Mouse (Mus musculus) liver, embryonic 14.5 days (tissue): ENCODE measurements around the gene Mknk1. TPM values are rescaled to one million over a fixed set of nuclear protein-coding genes. Genes with fewer than 3 reads are reported as not detected.

Experiments
- ATAC-seq: fragments of 200-750 bp; cut with Nextera tagmentation; 2 replicates; pipeline ENCODE4 v1.8.0; 2017; ENCODE audit warnings: moderate number of reproducible peaks, mild to moderate bottlenecking, moderate library complexity; ENCODE audit not compliant: insufficient read depth
- DNase-seq, 3 experiments: peaks; one replicate each; pipeline ENCODE4 v3.0.0-alpha.2; 2012 to 2013; ENCODE audit warnings: low read depth in 3 of 3, low spot score in 3 of 3
- H3K27ac ChIP-seq: fragments of 300-500 bp; sonication (generic); 2 replicates; pipeline ENCODE4 v1.5.1; 2014; ENCODE audit warnings: moderate library complexity, mild to moderate bottlenecking, control low read depth, inconsistent platforms
- H3K27me3 ChIP-seq: fragments of 300-500 bp; sonication (generic); 2 replicates; pipeline ENCODE4 v1.6.1; 2014; ENCODE audit warnings: mild to moderate bottlenecking, low read length, moderate library complexity; ENCODE audit not compliant: control insufficient read depth, insufficient read depth
- H3K36me3 ChIP-seq: fragments of 300-500 bp; sonication (generic); replicated peaks from 2 replicates; pipeline ENCODE4 v1.6.1; 2014; ENCODE audit warnings: low read depth; ENCODE audit not compliant: control insufficient read depth, insufficient read depth
- H3K4me1 ChIP-seq, 2 experiments: fragments of 200-500 bp in 1 of 2; fragments of 300-500 bp in 1 of 2; sonication (generic) in 1 of 2; replicated peaks; 2 replicates each; pipeline ENCODE4 v1.6.1; 2012 to 2014; ENCODE audit warnings: antibody characterized with exemption in 1 of 2, inconsistent platforms in 1 of 2, low read length in 1 of 2; ENCODE audit not compliant: control insufficient read depth in 2 of 2, insufficient read depth in 2 of 2
- H3K4me2 ChIP-seq: fragments of 300-500 bp; sonication (generic); 2 replicates; pipeline ENCODE4 v1.6.1; 2014; ENCODE audit warnings: low read depth, mild to moderate bottlenecking, control low read depth, moderate library complexity
- H3K4me3 ChIP-seq, 2 experiments: fragments of 200-500 bp in 1 of 2; fragments of 300-500 bp in 1 of 2; sonication (generic) in 1 of 2; 2 replicates each; pipeline ENCODE4 v1.5.1; 2012 to 2014; ENCODE audit warnings: low read depth in 2 of 2, low read length in 2 of 2, mild to moderate bottlenecking in 2 of 2, control low read depth in 1 of 2, inconsistent platforms in 1 of 2, moderate library complexity in 1 of 2; ENCODE audit not compliant: insufficient read depth in 1 of 2
- H3K9ac ChIP-seq: fragments of 300-500 bp; sonication (generic); replicated peaks from 2 replicates; pipeline ENCODE4 v1.6.1; 2014; ENCODE audit warnings: mild to moderate bottlenecking, control low read depth, moderate library complexity
- H3K9me3 ChIP-seq: fragments of 300-500 bp; sonication (generic); 2 replicates; pipeline ENCODE4 v1.6.1; 2016; ENCODE audit warnings: low read length, mixed read lengths; ENCODE audit not compliant: control insufficient read depth
- CTCF ChIP-seq: IDR thresholded peaks from 2 replicates; pipeline ENCODE4 v1.5.1; 2016; ENCODE audit warnings: antibody characterized with exemption, low read depth, control low read depth
- EP300 ChIP-seq: IDR thresholded peaks from 2 replicates; pipeline ENCODE4 v1.6.1; 2016; ENCODE audit warnings: antibody characterized with exemption, low read depth
- WGBS: fragments of 180-500 bp; shearing (Covaris S2); extraction: QIAGEN DNeasy Blood & Tissue Kit; methylation state at CpG from one replicate; pipeline ENCODE4 v1.1.7; 2014; ENCODE audit not compliant: insufficient replicate concordance; 5-methylcytosine and 5-hydroxymethylcytosine counted together
- polyA plus RNA-seq, 2 experiments: library from polyadenylated mRNA; depleted of rRNA in 1 of 2; stranded (reverse) in 1 of 2; unstranded in 1 of 2; fragments of >200 nt; fragmentation: Nextera tagmentation in 1 of 2; extraction: Ambion mirVana in 1 of 2; gene quantifications; 2 replicates each; pipeline versions ENCODE4 v1.2.1 to v1.2.3; 2012 to 2014

The Mknk1 gene
- polyA plus RNA-seq (2012; rRNA removed) (29.1 and 34.8 TPM in 2 replicates), polyA plus RNA-seq (2014; fragmentation: Nextera tagmentation; extraction: Ambion mirVana) (21.3 and 24.7 TPM in 2 replicates)

- Histone ChIP-seq H3K4me3 (peak within 1 kb of the TSS; percentile 65 to 89), H3K4me1 (peaks cover 9 to 27% of the 10 kb centered on the region in 2 experiments)
Observed at GRCm38 (mm10) chr4:115838696-115839641, at the start of gene Mknk1. TSS of gene Mknk1 (plus strand) at chr4:115839198.

GRCm38 (mm10) chr4:115790864-115791263 is 48.1 kb upstream of the Mknk1 start:
- no peaks in the 10 kb centered on the region for H3K27me3 ChIP-seq
- no peaks in the 10 kb centered on the region for H3K9me3 ChIP-seq
- ATAC-seq (no peak), DNase-seq (no peak)
- H3K9ac ChIP-seq: no peak overlapping the region
- TF ChIP-seq EP300 (no peak), CTCF (no peak)
- WGBS: 72% methylated on average over 3 of the region's 3 CpGs
- no peak overlapping the region for H3K4me2 ChIP-seq
- no peak overlapping the region for H3K27ac ChIP-seq
- no peak overlapping the region for H3K4me3 ChIP-seq
- H3K36me3 ChIP-seq: peaks cover 9% of the 10 kb centered on the region
- H3K4me1 ChIP-seq: peaks cover 0 to 1% of the 10 kb centered on the region in 2 experiments; a peak in 2 of 4 replicates

More at GRCm38 (mm10) chr4:115838696-115839641, at the start of gene Mknk1:
- H3K27ac ChIP-seq: peak within 1 kb of the TSS; percentile 0
- DNase-seq: peak; percentile 88 to 90 (median 89)
- H3K27me3 ChIP-seq: no peaks in the 10 kb centered on the region
- peak; percentile 93 for ATAC-seq
- peaks cover 11% of the 10 kb centered on the region for H3K36me3 ChIP-seq
- no peaks in the 10 kb centered on the region for H3K9me3 ChIP-seq
- peak within 1 kb of the TSS; percentile 65 for H3K4me2 ChIP-seq
- H3K9ac ChIP-seq: peak within 1 kb of the TSS; percentile 63
- TF ChIP-seq CTCF: peak; percentile 54; the same call in 1 of the 2 replicates
- no peak for TF ChIP-seq EP300
- 1% methylated on average over 51 of the region's 51 CpGs for WGBS

DNA sequence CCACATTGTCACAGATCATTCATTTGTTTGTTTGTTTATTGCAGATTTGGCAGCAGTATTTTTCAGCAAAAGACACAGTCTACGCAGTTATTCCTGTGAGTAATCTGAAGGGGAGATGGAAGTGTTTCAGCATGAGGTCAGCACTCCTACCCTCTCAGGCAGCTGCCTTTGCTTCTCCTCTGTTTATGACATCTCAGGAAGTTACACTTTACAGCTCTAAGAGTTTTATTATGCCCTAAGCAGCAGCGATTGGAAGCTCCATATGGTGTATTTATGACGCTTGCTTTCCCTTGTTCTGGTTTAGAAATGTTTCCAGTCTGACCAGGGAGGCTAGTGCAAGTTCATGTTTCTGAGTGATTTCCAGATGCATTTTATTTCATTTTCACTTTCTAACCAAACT is 43.6 kb upstream of the Mknk1 start:
- 82% methylated on average over 3 of the region's 3 CpGs for WGBS
- Histone ChIP-seq H3K27ac (no peak overlapping the region), H3K27me3 (no peaks in the 10 kb centered on the region), H3K4me1 (no peaks in the 10 kb centered on the region), H3K36me3 (peaks cover 15% of the 10 kb centered on the region), H3K4me2 (no peak overlapping the region), H3K9me3 (no peaks in the 10 kb centered on the region), H3K4me3 (no peak overlapping the region), H3K9ac (no peak overlapping the region)
- TF ChIP-seq EP300 (no peak), CTCF (no peak)
- DNase-seq (no peak), ATAC-seq (no peak)

DNA sequence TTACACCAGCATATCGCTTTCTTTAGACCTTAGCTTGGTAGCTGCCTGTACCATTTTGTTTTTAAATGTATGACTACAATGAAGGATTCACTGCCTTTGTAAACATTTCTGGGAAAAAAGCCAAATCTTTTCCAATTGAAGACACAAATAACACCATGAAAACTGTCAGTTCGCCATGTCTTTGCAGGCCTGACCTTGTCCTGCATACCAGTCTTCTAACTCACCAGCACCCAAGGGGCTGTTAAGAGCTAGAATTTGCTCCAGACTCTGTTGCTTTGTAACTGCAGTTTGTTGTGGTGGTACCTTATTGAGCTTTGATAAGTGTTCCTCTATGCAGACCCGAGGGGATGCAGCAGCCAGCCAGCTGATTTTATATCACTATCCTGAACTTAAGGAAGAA is 39.0 kb upstream of the Mknk1 start:
- Histone ChIP-seq H3K4me3 (no peak overlapping the region), H3K4me2 (no peak overlapping the region), H3K9ac (no peak overlapping the region), H3K9me3 (no peaks in the 10 kb centered on the region), H3K36me3 (peaks cover 20% of the 10 kb centered on the region), H3K27me3 (no peaks in the 10 kb centered on the region), H3K4me1 (no peaks in the 10 kb centered on the region), H3K27ac (no peak overlapping the region)
- DNase-seq (no peak), ATAC-seq (no peak)
- no peak for TF ChIP-seq EP300
- TF ChIP-seq CTCF: no peak
- 78% methylated on average over 3 of the region's 3 CpGs for WGBS

- H3K4me3 ChIP-seq: no peak overlapping the region
- WGBS: 70% methylated on average over 4 of the region's 4 CpGs
- H3K9me3 ChIP-seq: no peaks in the 10 kb centered on the region
- no peak overlapping the region for H3K27ac ChIP-seq
- H3K36me3 ChIP-seq: no peaks in the 10 kb centered on the region; the same call in 1 of the 2 replicates
- H3K27me3 ChIP-seq: no peaks in the 10 kb centered on the region
- no peaks in the 10 kb centered on the region for H3K4me1 ChIP-seq
- H3K4me2 ChIP-seq: no peak overlapping the region
- no peak for TF ChIP-seq CTCF
- TF ChIP-seq EP300: no peak
- no peak overlapping the region for H3K9ac ChIP-seq
- no peak for ATAC-seq
- no peak for DNase-seq
Observed at GRCm38 (mm10) chr4:115812326-115812725, 26.7 kb upstream of the Mknk1 start.
